8 mouse cellular contexts compared by ENCODE assay signal in the genomic region with DNA sequence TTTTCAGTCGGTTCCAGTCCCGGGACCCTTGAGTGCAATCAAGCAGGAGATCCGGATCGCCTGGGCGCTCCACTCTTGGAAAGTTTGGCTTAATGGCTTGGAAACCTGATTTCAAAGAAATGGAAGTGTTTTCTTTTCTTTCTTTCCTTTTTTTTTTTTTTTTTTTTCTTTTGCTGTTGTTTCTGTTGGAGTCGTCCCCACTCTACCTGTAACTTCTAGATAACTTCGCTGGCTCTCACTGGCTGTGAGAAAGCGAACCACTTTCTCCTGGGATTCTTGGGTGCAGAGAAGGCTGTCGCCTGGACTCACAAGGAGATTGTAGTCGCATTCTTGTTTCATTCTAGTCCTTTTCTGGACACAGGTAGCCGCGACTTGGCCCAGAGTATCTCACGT. TPM values are rescaled to one million over a fixed set of nuclear protein-coding genes. Genes with fewer than 3 reads are reported as not detected.
DNase-seq lines count a peak whose midpoint lies in the region; ATAC-seq and TF ChIP-seq lines count a peak whose summit lies in the region.

No protein-coding gene starts in this region.

- DNase-seq in heart, postnatal 10 days: no peak
- DNase-seq in hindbrain, postnatal 0 days (ENCODE audit: low spot score): no peak
- DNase-seq in Muller cell, postnatal 12 days (ENCODE audit: inconsistent ontology term): no peak
- no peak for DNase-seq in right cerebral cortex, postnatal 4 days

- intact Hi-C loops in heart, postnatal 10 days (cut with DNase I): no loop called here

- H3K4me1 ChIP-seq in heart, embryonic 16.5 days (ENCODE audit: control insufficient read depth, insufficient read depth, low read length): no peaks in the 10 kb centered on the region
- H3K4me1 ChIP-seq in brown adipose tissue, adult 24 weeks (ENCODE audit: control insufficient read depth, insufficient read depth, insufficient read length, low read length): no peaks in the 10 kb centered on the region
- no peaks in the 10 kb centered on the region for H3K4me1 ChIP-seq in hindbrain, postnatal 0 days (ENCODE audit: insufficient read depth, low read length)
- H3K4me1 ChIP-seq in midbrain, embryonic 13.5 days (replicated peaks): peaks cover 10% of the 10 kb centered on the region; the same call in 1 of the 2 replicates

- H3K27me3 ChIP-seq in heart, embryonic 16.5 days (ENCODE audit: control insufficient read depth, insufficient read depth, low read length): no peaks in the 10 kb centered on the region
- H3K27me3 ChIP-seq in hindbrain, postnatal 0 days (ENCODE audit: insufficient read depth, low read length): peaks cover 4% of the 10 kb centered on the region; the same call in 1 of the 2 replicates
- H3K27me3 ChIP-seq in midbrain, embryonic 13.5 days: peaks cover 16% of the 10 kb centered on the region; the same call in 1 of the 2 replicates

- ATAC-seq in heart, embryonic 16.5 days (replicated peaks; ENCODE audit: extremely low read depth, insufficient read depth, low FRiP score): no peak
- no peak for ATAC-seq in hindbrain, postnatal 0 days
- no peak for ATAC-seq in midbrain, embryonic 13.5 days
- no peak for ATAC-seq in monocyte, adult 5-6 weeks (replicated peaks; ENCODE audit: insufficient number of reproducible peaks, low FRiP score, low TSS enrichment, poor library complexity, severe bottlenecking)

- peak overlapping the region; percentile 63 for H3K4me3 ChIP-seq in heart, embryonic 16.5 days (ENCODE audit: low read length)
- peak overlapping the region; percentile 55 for H3K4me3 ChIP-seq in brown adipose tissue, adult 24 weeks (ENCODE audit: insufficient read depth, low read depth, low read length)
- peak overlapping the region; percentile 52 for H3K4me3 ChIP-seq in hindbrain, postnatal 0 days (ENCODE audit: low read length)
- H3K4me3 ChIP-seq in midbrain, embryonic 13.5 days (replicated peaks): peak overlapping the region; percentile 52

- 7% methylated on average over 13 of the region's 13 CpGs for WGBS in heart, embryonic 16.5 days
- 11% methylated on average over 13 of the region's 13 CpGs for WGBS in hindbrain, postnatal 0 days
- 9% methylated on average over 13 of the region's 13 CpGs for WGBS in midbrain, embryonic 13.5 days

- no peak for TF ChIP-seq CTCF in hindbrain, postnatal 0 days (IDR thresholded peaks at IDR 0.05; ENCODE audit: low read depth)

- H3K9me3 ChIP-seq in heart, embryonic 16.5 days (replicated peaks; ENCODE audit: control insufficient read depth, low read length): no peaks in the 10 kb centered on the region
- H3K9me3 ChIP-seq in hindbrain, postnatal 0 days (ENCODE audit: low read length): no peaks in the 10 kb centered on the region
- no peaks in the 10 kb centered on the region for H3K9me3 ChIP-seq in midbrain, embryonic 13.5 days

- H3K4me2 ChIP-seq in heart, embryonic 16.5 days (ENCODE audit: low read depth, low read length): peak overlapping the region; percentile 92
- peak overlapping the region; percentile 81 for H3K4me2 ChIP-seq in hindbrain, postnatal 0 days (ENCODE audit: low read depth, low read length)
- H3K4me2 ChIP-seq in midbrain, embryonic 13.5 days (replicated peaks): peak overlapping the region; percentile 93

- H3K9ac ChIP-seq in heart, embryonic 16.5 days (ENCODE audit: low read length): peak overlapping the region; percentile 65
- peak overlapping the region; percentile 31; the same call in 1 of the 2 replicates for H3K9ac ChIP-seq in hindbrain, postnatal 0 days (replicated peaks; ENCODE audit: low read length)
- H3K9ac ChIP-seq in midbrain, embryonic 13.5 days (replicated peaks): peak overlapping the region; percentile 58

- H3K27ac ChIP-seq in heart, embryonic 16.5 days (ENCODE audit: low read length): no peak overlapping the region
- H3K27ac ChIP-seq in brown adipose tissue, adult 24 weeks (replicated peaks; ENCODE audit: low read depth, low read length): no peak overlapping the region
- H3K27ac ChIP-seq in hindbrain, postnatal 0 days: no peak overlapping the region
- no peak overlapping the region for H3K27ac ChIP-seq in midbrain, embryonic 13.5 days

- no peaks in the 10 kb centered on the region for H3K36me3 ChIP-seq in heart, embryonic 16.5 days (ENCODE audit: control insufficient read depth, insufficient read depth)
- H3K36me3 ChIP-seq in hindbrain, postnatal 0 days (ENCODE audit: insufficient read depth, low read length): no peaks in the 10 kb centered on the region
- H3K36me3 ChIP-seq in midbrain, embryonic 13.5 days: no peaks in the 10 kb centered on the region

RNA-seq across cellular contexts. Expression of gene Rab38, which starts 0.6 kb away (rescaled TPM):
- 1.4 and 2.9 TPM in 2 replicates for polyA plus RNA-seq in heart, embryonic 16.5 days (2015; fragmentation: Nextera tagmentation; extraction: Ambion mirVana)
- under 1 TPM in 1 of 2 experiments, not detected in 1; 0.29 TPM for total RNA-seq in heart, postnatal 10 days (2021)
- 0.87 TPM in 1 of 2 replicates, not detected in the other for polyA plus RNA-seq in brown adipose tissue, adult 24 weeks (2012; ENCODE audit: insufficient read depth, insufficient read length, missing spikeins)
- 1.4 and 2.0 TPM in 2 replicates for total RNA-seq in hindbrain, postnatal 0 days (2014; rRNA removed)
- polyA plus RNA-seq in hindbrain, postnatal 0 days (2015; fragmentation: Nextera tagmentation; extraction: Ambion mirVana): 2.0 and 2.3 TPM in 2 replicates
- 0.99 and 1.6 TPM in 2 replicates for polyA plus RNA-seq in midbrain, embryonic 13.5 days (2015; fragmentation: Nextera tagmentation; extraction: Ambion mirVana)
- total RNA-seq in monocyte, adult 5-6 weeks (2017): not detected in 3 replicates
